Mouse (Mus musculus): ENCODE measurements around the gene Rsph10b. TPM values are rescaled to one million over a fixed set of nuclear protein-coding genes. Genes with fewer than 3 reads are reported as not detected.
"Not testable (repeated sequence)": the region's sequence is repeated elsewhere in the genome, so short reads cannot be mapped to it uniquely, and the experiment has no call there.

Rsph10b gene
- total RNA-seq, 2 experiments from 2014 or later = 1.6 to 3.4 TPM

GRCm38 (mm10) chr5:143990086-143990485, 57.3 kb downstream of the Rsph10b start:
- DNase-seq (ENCODE audit: low spot score in 2 of 2) = no peak

GRCm38 (mm10) chr5:143992661-143993060, 59.8 kb downstream of the Rsph10b start:
- DNase-seq (ENCODE audit: low spot score in 2 of 2) = no peak

GRCm38 (mm10) chr5:143993260-143993659, 60.4 kb downstream of the Rsph10b start:
- DNase-seq (ENCODE audit: low spot score in 2 of 2) = no peak

- DNase-seq (ENCODE audit: low spot score in 2 of 2) = no peak
These were observed 61.0 kb downstream of the Rsph10b start for GRCm38 (mm10) chr5:143993849-143994248.

GRCm38 (mm10) chr5:143994632-143995365, 62.0 kb downstream of the Rsph10b start:
- DNase-seq (ENCODE audit: low spot score in 2 of 2) = no peak

- no peak for DNase-seq (ENCODE audit: low spot score in 2 of 2)
These were observed 66.6 kb downstream of the Rsph10b start for GRCm38 (mm10) chr5:143999409-143999808.

GRCm38 (mm10) chr5:144002461-144003192, 69.8 kb downstream of the Rsph10b start:
- DNase-seq (ENCODE audit: low spot score in 2 of 2) = no peak

GRCm38 (mm10) chr5:144013366-144014134, 80.7 kb downstream of the Rsph10b start:
- not testable (repeated sequence) for DNase-seq (ENCODE audit: low spot score in 2 of 2)

GRCm38 (mm10) chr5:144014551-144015311, 81.9 kb downstream of the Rsph10b start, which contains the start of gene Ccz1:
TSS of gene Ccz1 (minus strand) at chr5:144014877.
- DNase-seq (ENCODE audit: low spot score in 2 of 2) = peak; percentile 39 to 60

GRCm38 (mm10) chr5:144015312-144015650, 82.4 kb downstream of the Rsph10b start:
- DNase-seq (ENCODE audit: low spot score in 2 of 2) = no peak

- DNase-seq (ENCODE audit: low spot score in 2 of 2) = no peak
These were observed 83.0 kb downstream of the Rsph10b start for GRCm38 (mm10) chr5:144015845-144016244.

GRCm38 (mm10) chr5:144026620-144027263, 93.9 kb downstream of the Rsph10b start, which contains the start of gene Ocm:
TSS of gene Ocm (minus strand) at chr5:144026670.
- DNase-seq (ENCODE audit: low spot score in 2 of 2) = no peak

GRCm38 (mm10) chr5:144032491-144032890, 99.7 kb downstream of the Rsph10b start:
- no peak for DNase-seq (ENCODE audit: low spot score in 2 of 2)

GRCm38 (mm10) chr5:144034567-144034966, 101.7 kb downstream of the Rsph10b start:
- no peak for DNase-seq (ENCODE audit: low spot score in 2 of 2)

Other genes starting within 250 kb of the Rsph10b start
- 10 to 100 TPM; 21.2 to 22.3 TPM for gene Usp42, start 200.8 kb upstream of the Rsph10b start, total RNA-seq (2021)
- gene Eif2ak1, start 115.2 kb upstream of the Rsph10b start, total RNA-seq (2021) = 10 to 100 TPM; 39.8 to 42.7 TPM
- gene Ankrd61, start 35.4 kb upstream of the Rsph10b start, total RNA-seq (2021) = under 1 TPM; 0.20 to 0.28 TPM
- gene Aimp2, start 23.2 kb upstream of the Rsph10b start, total RNA-seq (2021) = 10 to 100 TPM; 36.1 to 39.7 TPM
- 10 to 100 TPM; 21.3 to 21.8 TPM for gene Pms2, start 23.1 kb upstream of the Rsph10b start, total RNA-seq (2021)
- under 1 TPM; 0.79 to 0.98 TPM for gene Gm42421, start 4.9 kb upstream of the Rsph10b start, total RNA-seq (2021)
- 10 to 100 TPM; 74.8 to 76.8 TPM for gene Ccz1, start 81.8 kb downstream of the Rsph10b start, total RNA-seq (2021)
- not detected for gene Ocm, start 93.6 kb downstream of the Rsph10b start, total RNA-seq (2021)
- 10 to 100 TPM; 26.1 to 26.2 TPM for gene Lmtk2, start 167.4 kb downstream of the Rsph10b start, total RNA-seq (2021)